Mouse (Mus musculus): ENCODE data around the gene Apod. TPM values are rescaled to one million over a fixed set of nuclear protein-coding genes. Genes with fewer than 3 reads are reported as not detected.

Apod gene
- polyA plus RNA-seq (2012; fragmentation: generic; extraction: Trizol), result 10 to 100 TPM in 1 of 2 experiments, under 1 TPM in 1; 0.23 to 62.9 TPM

GRCm38 (mm10) chr16:31314497-31315233, at the start of gene Apod:
TSS of gene Apod (minus strand) at chr16:31314808.

GRCm38 (mm10) chr16:31274674-31275460, 39.7 kb downstream of the Apod start, which contains the start of gene Ppp1r2:
TSS of gene Ppp1r2 (minus strand) at chr16:31275277.

Other genes starting within 250 kb of the Apod start
- 10 to 100 TPM in 1 of 2 experiments, 1 to 10 TPM in 1; 3.3 to 37.2 TPM for gene Xxylt1, start 233.4 kb downstream of the Apod start, polyA plus RNA-seq (2012; fragmentation: generic; extraction: Trizol)
- gene Acap2, start 113.6 kb downstream of the Apod start, polyA plus RNA-seq (2012; fragmentation: generic; extraction: Trizol), result 1 to 10 TPM in 1 of 2 experiments, under 1 TPM in 1; 0.40 to 6.3 TPM
- 10 to 100 TPM in 1 of 2 experiments, 1 to 10 TPM in 1; 7.3 to 29.6 TPM for gene Ppp1r2, start 39.5 kb downstream of the Apod start, polyA plus RNA-seq (2012; fragmentation: generic; extraction: Trizol)
- under 1 TPM in 1 of 2 experiments, not detected in 1; 0.04 TPM for gene Bdh1, start 107.5 kb upstream of the Apod start, polyA plus RNA-seq (2012; fragmentation: generic; extraction: Trizol)

Data from C3H10T1/2 (cell line).